Mouse (Mus musculus) left cerebral cortex, postnatal 4 days (tissue): ENCODE results near the gene Vangl1. TPM values are rescaled to one million over a fixed set of nuclear protein-coding genes. Genes with fewer than 3 reads are reported as not detected.

ENCODE experiments used
- DNase-seq: peaks from one replicate; pipeline ENCODE4 v3.0.0-alpha.2; 2022
- intact Hi-C: fragments of 180-260 bp; cut with DNase I; formaldehyde crosslinking; loops from one replicate; pipeline ENCODE4 v1.15.1; 2025
- total RNA-seq, 2 experiments: library from RNA; stranded (reverse); gene quantifications; 2 replicates each; pipeline ENCODE4 v1.2.3; 2021

The Vangl1 gene
- total RNA-seq, 2 experiments from 2014 or later, result 10.4 to 12.8 TPM

DNA sequence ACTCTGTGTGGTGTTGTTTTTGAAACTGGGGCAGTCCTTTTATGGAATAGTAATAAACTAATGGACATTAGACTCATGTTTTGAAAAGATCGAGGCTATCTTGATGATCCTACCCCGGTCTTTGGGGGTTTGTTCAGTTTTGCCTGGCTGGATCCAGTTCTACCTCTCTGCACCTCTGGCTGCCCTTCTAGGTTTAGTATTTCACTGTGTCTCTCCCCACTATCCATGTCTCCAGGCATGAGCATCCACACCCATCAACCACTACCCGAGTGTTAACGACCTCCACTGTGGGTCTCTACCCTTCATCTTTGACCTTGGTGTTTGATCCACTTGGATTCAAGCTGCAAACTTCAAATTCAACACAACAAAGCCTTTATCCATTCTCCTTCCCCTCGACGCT, 58.1 kb downstream of the Vangl1 start:
- no peak for DNase-seq
- intact Hi-C loops, result no loop called here

DNA sequence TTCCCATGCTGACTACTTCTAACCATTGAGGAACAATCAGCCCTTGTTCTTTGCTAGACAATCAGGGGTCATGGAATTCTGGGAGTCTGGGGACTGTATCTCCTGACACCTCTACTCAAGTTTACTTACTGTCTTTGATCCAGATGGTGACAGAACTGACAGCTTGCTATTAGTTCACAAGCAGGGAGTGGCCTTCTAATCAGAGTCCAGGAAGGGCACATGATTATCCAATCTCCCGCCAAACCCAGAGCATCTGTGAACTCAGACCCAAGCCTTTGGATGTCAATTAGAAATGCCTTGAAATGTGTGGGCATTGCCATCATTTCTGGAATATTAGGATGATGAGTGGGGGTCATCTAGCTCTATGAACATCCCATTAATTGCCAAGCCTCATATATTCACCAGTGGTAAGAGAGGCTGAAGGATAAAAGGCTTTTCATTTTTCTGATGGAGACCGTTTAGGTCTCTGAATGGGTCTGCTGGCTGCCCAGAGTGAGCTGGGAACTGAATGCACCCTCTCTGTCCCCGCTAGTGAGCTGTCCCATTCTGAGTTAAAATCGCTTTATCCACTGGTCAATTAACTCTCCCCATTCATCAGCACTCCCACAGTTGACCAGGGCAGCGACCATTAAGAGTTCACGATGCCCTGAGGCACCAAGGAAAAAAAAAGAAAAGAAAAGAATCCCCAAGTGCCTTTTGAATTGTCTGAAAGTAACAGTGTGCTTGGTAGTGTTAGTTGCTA, 58.7 kb downstream of the Vangl1 start:
- intact Hi-C loops, result no loop called here
- DNase-seq, result no peak

DNA sequence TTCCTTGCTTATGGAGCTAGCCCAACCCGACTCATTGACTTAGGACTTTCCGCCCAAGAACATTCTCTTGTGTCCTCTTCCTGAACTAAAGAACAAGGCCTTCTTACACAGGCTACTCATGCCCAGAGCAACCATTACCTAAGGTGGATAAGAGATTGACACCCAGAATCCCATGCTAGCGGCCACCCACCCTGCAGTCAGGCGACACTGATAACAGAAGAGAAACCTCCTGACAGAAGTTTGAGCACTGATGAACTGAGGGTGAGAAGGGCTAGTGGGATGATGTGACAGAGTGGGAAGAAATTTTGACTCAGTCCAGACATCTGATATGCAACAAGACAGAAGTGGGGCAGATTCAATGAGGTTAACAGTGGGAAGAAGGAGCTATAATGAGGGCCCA, 60.1 kb downstream of the Vangl1 start:
- no peak for DNase-seq
- intact Hi-C loops, result no loop called here

DNA sequence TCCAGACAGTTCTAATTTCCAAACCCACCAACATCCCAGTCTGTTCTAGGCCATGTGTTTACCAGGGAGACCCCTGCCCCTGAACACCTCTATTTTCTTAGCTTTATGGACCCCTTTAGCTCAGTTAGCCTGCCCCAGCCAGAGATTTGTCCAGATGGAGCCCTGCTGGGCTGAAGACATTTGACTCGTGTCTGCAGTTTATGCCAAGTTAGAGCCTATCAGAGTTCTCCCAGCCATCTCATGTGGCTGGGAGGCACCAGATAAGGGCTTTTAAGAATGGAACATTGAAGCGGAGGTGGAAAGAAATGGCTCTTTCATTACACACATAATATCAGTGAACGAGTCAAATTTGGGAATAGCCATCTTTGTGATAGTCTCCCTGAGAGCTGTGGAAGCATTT, 61.0 kb downstream of the Vangl1 start:
- DNase-seq, result no peak
- intact Hi-C loops, result no loop called here

DNA sequence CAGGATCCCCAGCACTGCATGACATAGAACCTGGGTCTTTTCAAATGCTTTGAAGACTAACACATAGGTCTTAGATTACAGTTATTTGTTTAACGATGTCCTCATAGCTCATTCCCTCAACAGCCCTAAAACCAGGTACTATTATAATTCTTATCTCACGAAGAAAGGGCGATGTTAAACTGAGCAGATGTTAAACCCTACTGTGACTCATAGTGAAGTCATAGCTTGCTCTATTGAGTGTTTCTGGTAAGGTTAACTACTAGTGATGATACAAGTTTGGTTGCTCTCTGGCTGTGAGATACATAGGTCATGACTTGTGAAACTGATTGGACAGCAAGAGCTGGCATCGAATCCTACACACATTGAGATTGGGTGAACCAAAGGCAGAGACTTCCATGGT, 61.5 kb downstream of the Vangl1 start:
- intact Hi-C loops, result no loop called here
- DNase-seq, result no peak

DNA sequence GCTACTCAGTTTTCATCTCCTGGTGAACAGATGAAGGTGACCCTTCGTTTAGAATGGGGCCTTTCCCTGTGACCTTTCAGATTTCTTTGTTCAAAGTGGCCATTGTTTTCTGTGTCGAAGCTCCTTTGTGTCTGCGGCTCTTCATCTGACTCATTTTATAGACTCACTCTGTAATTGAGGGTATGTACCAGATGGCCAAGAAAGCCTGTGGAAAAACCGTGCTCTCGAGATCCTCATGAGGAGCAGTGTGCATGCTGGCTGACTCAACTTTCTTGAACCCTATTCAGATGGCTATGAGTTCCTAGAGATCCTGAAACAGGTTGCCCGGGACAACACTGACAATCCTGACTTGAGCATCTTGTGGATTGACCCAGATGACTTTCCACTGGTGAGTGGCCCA, 62.6 kb downstream of the Vangl1 start:
- intact Hi-C loops, result no loop called here

DNA sequence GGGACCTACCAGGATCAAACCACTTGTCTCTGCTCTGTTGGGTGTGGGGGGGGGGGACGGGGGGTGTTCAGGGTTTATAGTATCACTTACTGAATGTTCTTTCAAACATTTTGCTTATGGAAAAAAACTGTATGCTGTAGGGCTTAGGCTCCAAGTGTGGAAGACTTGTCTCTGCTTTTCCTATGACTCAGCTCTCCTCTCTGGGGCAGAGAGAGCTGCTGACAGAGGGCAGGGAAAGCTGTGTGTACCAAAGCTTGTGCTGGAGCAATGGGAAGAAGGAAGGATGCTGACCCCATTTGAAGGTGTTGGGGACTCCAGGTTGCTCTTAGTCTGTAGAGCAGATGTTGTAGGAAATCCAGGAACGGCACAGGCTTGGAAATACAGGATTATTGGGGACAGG, 63.0 kb downstream of the Vangl1 start:
- no peak for DNase-seq
- intact Hi-C loops, result no loop called here

More for the DNA sequence above, 62.6 kb downstream of the Vangl1 start:
- no peak for DNase-seq

DNA sequence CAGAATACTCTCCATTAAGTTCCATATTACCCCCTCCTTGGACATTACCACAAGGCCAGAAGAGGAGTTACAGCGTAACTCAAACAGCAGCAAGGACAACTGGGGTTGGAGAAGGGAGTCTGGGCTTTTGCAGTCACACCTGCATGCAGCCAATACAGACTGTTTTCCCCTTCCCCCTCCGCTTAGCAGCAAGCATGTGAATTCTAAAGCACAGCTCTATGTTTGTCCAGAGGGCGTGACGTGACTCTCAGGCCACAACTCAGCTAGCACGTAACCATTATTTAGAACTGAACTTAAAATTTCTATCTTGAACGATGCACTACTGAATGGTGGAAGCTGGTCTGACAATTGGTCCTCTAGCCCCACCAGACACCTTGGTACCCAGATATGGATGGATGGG, 63.9 kb downstream of the Vangl1 start:
- DNase-seq, result no peak
- intact Hi-C loops, result no loop called here

DNA sequence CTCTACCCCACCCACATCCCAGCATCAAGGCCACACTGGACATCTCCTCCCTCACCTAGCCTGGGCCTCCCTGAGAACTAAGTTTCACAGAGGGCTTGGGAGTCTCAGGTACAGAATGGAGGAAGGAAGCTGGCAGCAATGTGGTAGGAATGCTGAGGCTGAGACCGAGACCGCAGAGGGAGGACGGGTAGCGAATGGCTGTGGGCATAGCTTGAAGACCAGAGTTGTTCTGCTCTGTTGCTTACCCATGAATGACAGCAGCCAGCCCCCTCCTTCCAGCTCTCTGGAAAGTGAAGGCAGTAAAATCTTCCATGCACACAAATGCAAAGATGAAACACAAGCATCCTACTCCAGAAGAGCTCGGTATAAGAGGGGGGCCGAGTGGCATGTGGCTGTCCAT, 65.6 kb downstream of the Vangl1 start:
- intact Hi-C loops, result no loop called here
- no peak for DNase-seq

DNA sequence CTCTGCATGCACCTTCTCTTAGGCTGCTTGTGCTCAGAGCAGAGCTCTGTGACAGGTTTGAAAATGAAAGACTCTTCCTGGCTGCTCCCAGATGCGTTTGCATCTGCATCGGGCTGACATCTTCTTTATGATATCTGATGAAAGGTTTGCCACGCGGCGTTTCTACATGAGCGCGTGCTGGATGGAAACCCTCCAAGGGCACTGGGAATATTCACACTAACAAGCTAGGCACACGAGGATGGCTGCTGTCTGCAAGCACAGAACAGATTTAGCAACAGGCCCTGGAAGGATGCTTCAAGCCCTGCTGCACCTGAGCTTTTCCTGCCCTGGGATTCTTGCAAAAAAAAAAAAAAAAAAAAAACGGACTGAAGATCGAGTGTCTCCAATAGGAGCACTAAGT, 67.3 kb downstream of the Vangl1 start:
- DNase-seq, result no peak
- intact Hi-C loops, result no loop called here

DNA sequence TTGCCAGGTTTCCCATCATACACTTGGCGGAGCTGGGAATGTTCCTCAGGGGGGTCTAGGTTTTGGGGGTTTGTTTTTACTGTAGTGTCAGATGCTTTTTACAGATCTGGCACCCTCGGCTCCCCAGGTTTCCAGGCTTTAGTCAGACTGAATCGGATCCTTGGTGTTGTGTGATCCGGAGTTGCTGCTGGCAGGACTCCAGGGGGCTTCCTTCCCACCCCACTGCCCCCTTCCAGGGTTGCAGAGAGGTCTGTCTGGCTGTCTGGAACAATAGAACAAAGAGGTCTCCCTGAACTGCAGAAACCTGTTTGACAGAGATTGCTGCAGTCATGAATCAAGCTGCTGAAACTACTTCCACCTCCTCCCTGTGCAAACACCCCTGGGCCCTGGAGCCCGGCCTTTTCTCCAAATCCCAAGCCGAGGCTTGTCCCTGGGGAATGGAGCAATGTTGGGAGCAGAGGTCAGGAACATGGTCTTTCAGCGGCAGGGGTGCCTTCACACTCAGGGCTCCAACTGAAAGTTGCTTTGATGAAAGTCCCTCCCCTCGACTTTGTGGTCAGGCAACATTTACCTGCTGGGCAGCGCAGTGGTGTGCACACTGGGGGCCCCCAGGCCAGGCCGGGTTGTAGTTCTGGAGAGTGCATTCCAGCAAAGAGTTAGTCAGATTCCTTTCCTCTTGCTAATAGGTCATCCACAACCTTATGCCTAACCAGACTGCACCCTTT, 68.9 kb downstream of the Vangl1 start:
- intact Hi-C loops, result no loop called here
- no peak for DNase-seq

DNA sequence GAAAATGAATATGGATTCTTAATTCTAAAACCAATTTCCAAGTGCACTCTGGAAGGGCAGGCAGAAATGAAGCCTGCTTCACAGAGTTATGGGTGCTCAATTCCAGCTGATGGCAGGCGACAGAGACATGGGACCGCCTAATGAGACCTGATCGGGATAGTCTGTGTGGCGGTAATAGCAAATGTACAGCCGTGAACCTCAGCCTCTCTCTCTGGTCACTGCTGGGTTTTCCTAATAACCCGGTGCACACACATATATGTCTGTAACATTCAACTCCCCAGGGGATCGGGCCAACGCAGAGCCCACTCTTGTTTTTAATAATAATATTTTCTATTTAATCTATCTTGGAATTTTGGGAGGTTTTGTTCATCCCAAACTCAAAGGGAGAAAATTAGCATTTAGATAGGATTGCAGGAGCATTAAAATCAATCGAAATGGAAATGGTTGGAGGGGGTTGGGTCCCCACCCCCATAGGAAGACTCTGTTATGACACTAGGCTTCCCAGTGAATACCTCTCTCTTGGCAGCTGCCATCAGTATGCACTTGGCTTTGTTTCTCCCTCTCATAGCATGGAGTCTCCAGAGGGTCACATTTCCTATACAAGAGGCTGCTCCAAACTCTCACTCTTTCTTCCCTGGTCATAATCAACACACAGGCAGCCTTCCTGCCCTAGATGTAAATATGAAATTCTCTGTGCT, 72.7 kb downstream of the Vangl1 start:
- intact Hi-C loops, result no loop called here
- no peak for DNase-seq

DNA sequence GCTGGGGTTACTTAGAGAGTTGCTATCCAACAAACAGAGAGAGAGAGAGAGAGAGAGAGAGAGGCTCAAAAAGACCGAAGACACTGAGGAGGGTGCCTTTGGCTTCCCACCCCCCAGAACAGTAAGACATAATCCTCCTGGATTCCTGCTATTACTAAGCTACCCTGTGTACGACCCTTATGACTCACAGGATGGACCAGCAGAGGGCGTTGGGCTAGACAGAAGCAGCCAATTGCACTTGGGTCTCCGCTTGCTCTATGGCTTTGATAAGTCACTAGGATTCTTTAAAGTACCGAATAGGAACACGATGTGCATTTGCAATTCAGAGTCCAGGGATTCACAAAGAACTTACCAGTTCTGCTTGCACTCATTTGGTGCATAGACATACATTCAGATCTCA, 74.0 kb downstream of the Vangl1 start:
- intact Hi-C loops, result no loop called here
- no peak for DNase-seq

DNA sequence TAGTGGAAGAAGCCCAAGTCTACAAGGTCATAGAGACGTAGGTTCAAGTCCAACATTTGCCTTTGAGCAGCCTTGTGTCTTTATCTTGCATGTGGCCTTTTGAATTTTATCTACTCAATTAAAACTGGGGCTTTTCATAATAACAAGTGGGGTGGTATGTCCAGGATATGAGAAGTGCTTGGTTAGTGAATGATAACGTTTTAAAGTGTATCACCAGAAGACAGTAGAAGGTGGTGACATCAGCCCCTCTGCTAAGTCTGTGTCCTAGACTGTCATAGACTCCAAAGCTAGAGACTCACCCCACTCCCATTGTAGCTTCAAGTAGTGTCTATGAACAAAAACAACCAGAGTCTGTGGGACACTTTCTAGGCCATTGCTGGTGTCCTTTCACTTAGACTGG, 76.3 kb downstream of the Vangl1 start:
- DNase-seq, result no peak
- intact Hi-C loops, result no loop called here

DNA sequence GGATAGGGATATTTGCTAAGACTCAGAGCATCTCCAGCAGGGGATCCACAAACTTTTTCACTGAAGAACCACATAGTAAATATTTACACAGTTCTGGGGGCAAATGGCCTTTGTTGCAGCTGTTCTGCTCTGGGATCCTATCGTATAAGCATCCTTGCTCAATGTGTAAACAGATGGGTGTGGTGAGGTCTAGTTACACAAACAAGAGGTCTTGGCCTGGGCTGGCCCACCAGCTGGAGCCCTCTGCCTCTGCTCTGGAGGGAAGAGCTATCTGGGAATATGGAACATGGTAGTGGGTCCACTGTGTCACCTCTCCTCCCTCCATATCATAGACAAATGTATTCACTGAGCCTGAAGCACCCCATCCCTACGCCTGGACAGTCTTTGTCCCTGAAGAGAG, 77.4 kb downstream of the Vangl1 start:
- no peak for DNase-seq
- intact Hi-C loops, result no loop called here

DNA sequence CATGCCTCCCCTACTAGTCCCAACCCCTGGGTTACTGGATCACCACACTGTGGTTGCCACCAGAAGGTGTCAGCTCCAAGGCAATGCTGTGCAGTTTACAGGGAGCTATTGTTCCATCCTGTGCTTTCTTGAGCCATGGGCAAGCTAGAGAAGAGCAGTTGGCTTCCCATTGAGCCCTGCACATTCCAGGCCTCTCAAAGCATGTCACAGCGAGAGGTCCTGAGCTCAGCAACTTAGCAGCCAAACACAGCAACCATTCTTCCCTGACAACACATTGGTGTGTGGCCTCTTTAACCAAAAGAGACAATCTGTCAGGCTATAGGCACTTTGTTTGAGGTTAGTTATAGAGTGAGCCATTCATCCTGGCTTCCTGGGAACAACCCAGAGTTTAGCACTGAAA, 78.9 kb downstream of the Vangl1 start:
- intact Hi-C loops, result no loop called here
- no peak for DNase-seq

DNA sequence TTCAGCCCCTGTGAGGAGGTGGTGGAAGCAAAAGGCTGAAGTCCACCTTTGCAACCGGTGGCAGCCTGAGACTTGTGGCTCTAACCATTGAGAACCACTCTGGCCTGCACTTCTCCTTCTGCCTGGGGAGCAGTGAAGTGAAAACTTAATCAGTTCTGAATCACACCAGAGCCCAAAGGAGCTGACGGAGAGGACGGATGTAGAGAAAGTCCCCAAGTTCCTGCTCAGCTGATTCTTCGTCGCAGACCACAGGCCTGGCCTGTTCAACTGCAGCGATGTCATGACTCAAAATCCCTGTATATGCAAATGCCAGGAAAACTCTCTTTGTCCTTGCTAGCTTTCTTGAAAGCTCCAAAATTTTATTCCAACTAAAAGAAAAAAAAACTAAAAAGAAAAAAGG, 80.8 kb downstream of the Vangl1 start:
- no peak for DNase-seq
- intact Hi-C loops, result no loop called here

DNA sequence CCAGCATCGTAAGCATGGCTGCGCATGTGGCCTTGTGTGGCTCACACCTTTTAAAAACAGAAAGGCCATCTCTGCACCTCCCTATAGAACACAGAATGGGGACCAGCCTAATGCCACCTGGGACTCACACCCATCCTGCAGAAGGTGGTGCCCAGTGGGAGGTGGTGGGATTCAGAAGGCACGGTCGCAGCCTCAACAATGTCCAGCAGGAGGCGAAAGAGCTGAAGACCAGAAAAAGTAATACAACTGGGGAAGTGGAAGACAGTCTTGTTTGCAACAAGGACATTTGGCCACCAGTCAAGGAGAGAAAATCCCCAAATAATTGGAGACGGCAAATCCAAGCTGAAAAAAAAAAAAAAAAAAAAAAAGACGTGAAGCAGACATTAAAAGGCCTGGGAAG, 82.4 kb downstream of the Vangl1 start:
- no peak for DNase-seq
- intact Hi-C loops, result no loop called here

DNA sequence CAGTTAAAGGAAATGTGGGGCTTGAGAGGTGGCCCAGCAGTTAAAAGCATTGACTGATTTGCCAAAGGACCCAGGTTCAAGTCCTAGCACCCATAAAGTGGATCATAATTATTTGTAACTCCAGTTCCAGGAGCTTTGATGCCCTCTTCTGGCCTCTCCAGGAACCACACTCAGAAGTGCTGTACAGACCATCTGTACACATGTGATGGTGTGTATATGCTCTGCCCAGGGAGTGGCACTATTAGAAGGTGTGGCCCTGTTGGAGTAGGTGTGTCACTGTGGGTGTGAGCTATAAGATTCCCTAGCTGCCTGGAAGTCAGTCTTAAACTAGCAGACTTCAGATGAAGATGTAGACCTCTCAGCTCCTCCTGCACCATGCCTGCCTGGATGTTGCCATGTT, 83.5 kb downstream of the Vangl1 start:
- intact Hi-C loops, result no loop called here
- no peak for DNase-seq

DNA sequence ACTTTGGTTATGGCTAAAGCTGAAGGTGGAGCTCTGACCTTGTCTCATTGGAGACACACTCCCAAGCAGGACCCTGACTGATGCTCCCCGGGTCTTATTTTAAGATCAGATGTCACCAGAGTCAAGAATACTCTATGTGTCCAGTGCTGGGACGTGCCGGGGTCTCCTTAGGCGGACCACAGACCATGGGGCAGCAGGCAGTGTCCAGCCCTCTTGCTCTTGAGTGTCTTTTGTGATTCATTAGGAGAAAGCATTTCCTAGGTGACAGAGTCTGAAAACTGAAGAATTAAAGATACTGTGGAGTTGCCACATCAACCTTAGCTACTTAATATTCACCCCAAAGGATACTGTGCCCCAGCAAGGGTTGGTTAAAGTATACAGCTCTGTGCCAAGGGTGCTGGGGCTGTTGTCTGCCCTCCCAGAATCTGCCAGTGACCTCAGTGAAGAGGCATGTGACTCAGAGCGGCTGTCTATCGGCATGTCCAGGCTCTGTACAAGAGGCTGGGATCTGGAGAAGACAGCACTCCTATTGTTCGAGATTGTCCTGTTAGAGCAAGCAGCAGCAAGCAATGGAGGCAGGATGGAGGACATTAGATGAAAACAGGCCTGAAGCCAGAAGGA, 92.4 kb downstream of the Vangl1 start:
- intact Hi-C loops, result no loop called here
- no peak for DNase-seq

DNA sequence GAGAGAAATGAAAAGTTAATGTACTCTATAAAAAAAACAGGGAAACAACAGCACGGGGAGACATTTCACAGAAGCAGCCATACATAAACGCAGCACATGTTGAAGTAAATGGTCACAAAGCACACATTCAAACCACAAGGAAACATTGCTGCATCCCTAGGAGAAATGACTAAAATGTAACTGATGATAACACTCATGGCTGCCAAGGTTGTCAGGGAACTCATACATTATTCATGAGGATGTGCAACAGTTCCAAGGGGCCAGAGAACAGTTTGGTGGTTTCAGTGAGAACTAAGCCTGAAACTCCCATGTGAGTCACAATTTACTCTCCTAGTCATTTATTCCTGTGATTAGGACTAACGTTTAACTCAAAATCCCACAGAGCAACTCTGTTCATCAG, 96.3 kb downstream of the Vangl1 start:
- no peak for DNase-seq
- intact Hi-C loops, result no loop called here
